Mouse (Mus musculus) megakaryocyte, embryonic 14.5 days (primary cell): ENCODE results near the gene Faap100.

Experiments used
- FLI1 ChIP-seq: IDR thresholded peaks from 2 replicates; pipeline ENCODE4 v1.6.1; 2012; ENCODE audit warnings: low read length, inconsistent platforms, mixed read lengths
- GATA1 ChIP-seq: IDR thresholded peaks from 3 replicates; pipeline ENCODE4 v1.6.1; 2012; ENCODE audit warnings: mixed read lengths, low read length, inconsistent platforms, borderline replicate concordance

GRCm38 (mm10) chr11:120353500-120354303 lies 24.9 kb downstream of the Faap100 start:
- no peak for TF ChIP-seq GATA1
- no peak for TF ChIP-seq FLI1
